8 mouse cellular contexts compared by ENCODE assay signal in the genomic region with DNA sequence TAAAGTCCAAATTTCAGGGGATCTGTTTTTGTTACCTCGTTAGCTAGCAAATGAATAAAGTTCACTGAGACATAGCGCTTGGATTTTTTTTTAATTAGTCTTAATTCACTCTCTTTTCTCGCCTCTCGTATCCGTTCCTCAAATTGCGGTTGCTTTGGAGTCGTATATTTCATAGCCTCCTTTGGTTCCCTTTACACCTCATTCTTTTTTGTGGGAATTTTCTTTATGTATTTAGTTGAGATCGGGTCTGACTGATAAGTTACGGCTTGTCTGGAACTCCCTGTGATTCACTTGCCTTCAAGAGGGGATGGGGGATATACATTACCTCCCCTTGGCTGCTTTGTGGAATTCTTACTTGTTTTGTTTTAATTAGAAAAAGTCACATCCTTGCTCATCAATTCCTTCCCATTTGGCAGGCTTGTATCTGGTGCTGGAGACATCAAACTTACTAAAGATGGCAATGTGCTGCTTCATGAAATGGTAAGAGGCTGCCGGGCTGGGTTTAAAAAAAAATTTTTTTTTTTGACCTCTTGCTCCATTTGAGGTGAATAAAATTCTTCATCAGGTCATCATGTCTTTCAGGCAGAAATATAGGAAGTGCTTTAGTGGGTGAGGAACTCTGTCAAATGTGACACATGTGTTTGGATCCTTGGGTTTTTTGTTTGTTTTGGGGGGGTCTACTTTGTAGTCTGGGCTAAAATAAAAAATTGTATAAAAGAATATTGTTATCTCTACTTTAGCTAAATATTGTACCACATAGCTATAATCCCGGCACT. TPM values are rescaled to one million over a fixed set of nuclear protein-coding genes. Genes with fewer than 3 reads are reported as not detected.
DNase-seq lines count a peak whose midpoint lies in the region; ATAC-seq and TF ChIP-seq lines count a peak whose summit lies in the region.

No protein-coding gene starts in this region.

- no peaks in the 10 kb centered on the region for H3K9me3 ChIP-seq in kidney, embryonic 15.5 days (replicated peaks)
- H3K9me3 ChIP-seq in hindbrain, embryonic 16.5 days (ENCODE audit: control insufficient read depth, low read length), result no peaks in the 10 kb centered on the region
- no peaks in the 10 kb centered on the region for H3K9me3 ChIP-seq in midbrain, embryonic 15.5 days

- peak overlapping the region; percentile 94 for H3K9ac ChIP-seq in kidney, embryonic 15.5 days
- peak overlapping the region; percentile 98 for H3K9ac ChIP-seq in hindbrain, embryonic 16.5 days (ENCODE audit: low read depth, low read length)
- peak overlapping the region; percentile 98 for H3K9ac ChIP-seq in midbrain, embryonic 15.5 days

- no peaks in the 10 kb centered on the region for H3K27me3 ChIP-seq in kidney, embryonic 15.5 days
- H3K27me3 ChIP-seq in hindbrain, embryonic 16.5 days (replicated peaks; ENCODE audit: control insufficient read depth, insufficient read depth, low read length), result no peaks in the 10 kb centered on the region
- no peaks in the 10 kb centered on the region for H3K27me3 ChIP-seq in midbrain, embryonic 15.5 days (replicated peaks)

- peak overlapping the region; percentile 91 for H3K4me3 ChIP-seq in kidney, embryonic 15.5 days (replicated peaks)
- H3K4me3 ChIP-seq in cortical plate, adult 2 months (ENCODE audit: insufficient read depth, low read length), result peak overlapping the region; percentile 43
- peak overlapping the region; percentile 96 for H3K4me3 ChIP-seq in hindbrain, embryonic 16.5 days (ENCODE audit: low read length)
- peak overlapping the region; percentile 98 for H3K4me3 ChIP-seq in midbrain, embryonic 15.5 days

- H3K4me2 ChIP-seq in kidney, embryonic 15.5 days, result peak overlapping the region; percentile 71
- peak overlapping the region; percentile 75 for H3K4me2 ChIP-seq in hindbrain, embryonic 16.5 days (ENCODE audit: low read length)
- peak overlapping the region; percentile 79 for H3K4me2 ChIP-seq in midbrain, embryonic 15.5 days

- H3K36me3 ChIP-seq in kidney, embryonic 15.5 days, result peaks cover 45% of the 10 kb centered on the region
- H3K36me3 ChIP-seq in hindbrain, embryonic 16.5 days (ENCODE audit: control insufficient read depth, insufficient read depth, low read length), result peaks cover 29% of the 10 kb centered on the region
- H3K36me3 ChIP-seq in midbrain, embryonic 15.5 days (replicated peaks), result peaks cover 35% of the 10 kb centered on the region

- no peak for TF ChIP-seq CTCF in cortical plate, adult 2 months (IDR thresholded peaks at IDR 0.05; ENCODE audit: extremely low read depth, insufficient read depth, low read length)

- 11% methylated on average over 11 of the region's 11 CpGs for WGBS in kidney, embryonic 15.5 days
- 13% methylated on average over 11 of the region's 11 CpGs for WGBS in hindbrain, embryonic 16.5 days
- 12% methylated on average over 11 of the region's 11 CpGs for WGBS in midbrain, embryonic 15.5 days

- no peak for DNase-seq in kidney, postnatal 25 days
- DNase-seq in right cerebral cortex, adult 18-20 months, result no peak
- DNase-seq in left cerebral cortex, postnatal 36 days (ENCODE audit: low spot score in 2 of 2), result no peak
- DNase-seq in urinary bladder, postnatal 25 days (ENCODE audit: low spot score), result no peak

- intact Hi-C loops in left cerebral cortex, postnatal 36 days (cut with DNase I), result no loop called here

- peaks cover 28% of the 10 kb centered on the region for H3K4me1 ChIP-seq in kidney, embryonic 15.5 days
- H3K4me1 ChIP-seq in cortical plate, adult 2 months (ENCODE audit: control insufficient read depth, insufficient read depth, low read length), result no peaks in the 10 kb centered on the region; the same call in 1 of the 2 replicates
- peaks cover 17% of the 10 kb centered on the region for H3K4me1 ChIP-seq in hindbrain, embryonic 16.5 days (ENCODE audit: control insufficient read depth, insufficient read depth, low read depth, low read length)
- H3K4me1 ChIP-seq in midbrain, embryonic 15.5 days, result peaks cover 25% of the 10 kb centered on the region

- H3K27ac ChIP-seq in kidney, embryonic 15.5 days, result peak overlapping the region; percentile 100
- no peak overlapping the region for H3K27ac ChIP-seq in cortical plate, adult 2 months (ENCODE audit: insufficient read depth, low read length)
- peak overlapping the region; percentile 99 for H3K27ac ChIP-seq in hindbrain, embryonic 16.5 days (ENCODE audit: low read depth, low read length)
- peak overlapping the region; percentile 100 for H3K27ac ChIP-seq in midbrain, embryonic 15.5 days

- no peak for TF ChIP-seq POLR2A in cortical plate, adult 2 months (IDR thresholded peaks at IDR 0.05; ENCODE audit: extremely low read depth, insufficient read depth, low read length)

- ATAC-seq in kidney, embryonic 15.5 days (replicated peaks; ENCODE audit: low FRiP score), result no peak
- no peak for ATAC-seq in hindbrain, embryonic 16.5 days
- ATAC-seq in midbrain, embryonic 15.5 days (replicated peaks), result no peak

RNA-seq across cellular contexts. Expression of gene Psph, which starts 0.8 kb away (rescaled TPM):
- polyA plus RNA-seq in kidney, embryonic 15.5 days (2015; fragmentation: Nextera tagmentation; extraction: Ambion mirVana), result 59.8 and 62.4 TPM in 2 replicates
- 27.4 and 27.5 TPM in 2 replicates for polyA plus RNA-seq in cortical plate, adult 2 months (2012; rRNA removed)
- polyA plus RNA-seq in hindbrain, embryonic 16.5 days (2015; fragmentation: Nextera tagmentation; extraction: Ambion mirVana), result 35.2 and 42.4 TPM in 2 replicates
- polyA plus RNA-seq in midbrain, embryonic 15.5 days (2015; fragmentation: Nextera tagmentation; extraction: Ambion mirVana), result 24.0 and 35.1 TPM in 2 replicates
- 10 to 100 TPM; 21.6 to 23.2 TPM for total RNA-seq in left cerebral cortex, postnatal 36 days (2021)

RNA-seq across cellular contexts. Expression of gene Sumf2, which starts 58.8 kb away (rescaled TPM):
- 55.9 and 61.2 TPM in 2 replicates for polyA plus RNA-seq in kidney, embryonic 15.5 days (2015; fragmentation: Nextera tagmentation; extraction: Ambion mirVana)
- polyA plus RNA-seq in cortical plate, adult 2 months (2012; rRNA removed), result 16.8 and 19.2 TPM in 2 replicates
- 31.3 and 31.7 TPM in 2 replicates for polyA plus RNA-seq in hindbrain, embryonic 16.5 days (2015; fragmentation: Nextera tagmentation; extraction: Ambion mirVana)
- polyA plus RNA-seq in midbrain, embryonic 15.5 days (2015; fragmentation: Nextera tagmentation; extraction: Ambion mirVana), result 23.1 and 28.4 TPM in 2 replicates
- 10 to 100 TPM; 17.3 to 22.5 TPM for total RNA-seq in left cerebral cortex, postnatal 36 days (2021)

Comparison
In these comparisons a context has a peak if more than half of its experiments do, and no peak if none do; other contexts are left out.
1. H3K4me3 ChIP-seq: peak in every context shown above with its lines; median percentile 98 in midbrain, embryonic 15.5 days; 96 in hindbrain, embryonic 16.5 days; 91 in kidney, embryonic 15.5 days; 43 in cortical plate, adult 2 months.